Mouse (Mus musculus) embryonic facial prominence, embryonic 10.5 days (tissue): ENCODE measurements at regions not wholly inside any gene's neighbourhood (a gene's known extent, or its start where the extent isn't known, plus 50 kb on each side); places are given as distances from the start of the nearest gene placed in this dataset.

Experiments
- DNase-seq: peaks from one replicate; pipeline ENCODE4 v3.0.0-alpha.2; 2017; ENCODE audit warnings: low spot score
- H3K27ac ChIP-seq: fragments of 300-500 bp; sonication (generic); replicated peaks from 2 replicates; pipeline ENCODE4 v1.5.1; 2016; ENCODE audit warnings: mild to moderate bottlenecking
- H3K27me3 ChIP-seq: fragments of 300-500 bp; sonication (generic); replicated peaks from 2 replicates; pipeline ENCODE4 v1.6.1; 2016; ENCODE audit warnings: low read depth, mild to moderate bottlenecking; ENCODE audit not compliant: poor library complexity, severe bottlenecking
- H3K36me3 ChIP-seq: fragments of 300-500 bp; sonication (generic); replicated peaks from 2 replicates; pipeline ENCODE4 v1.6.1; 2016; ENCODE audit warnings: mild to moderate bottlenecking, moderate library complexity
- H3K4me1 ChIP-seq: fragments of 300-500 bp; sonication (generic); 2 replicates; pipeline ENCODE4 v1.6.1; 2016
- H3K4me3 ChIP-seq: fragments of 300-500 bp; sonication (generic); 2 replicates; pipeline ENCODE4 v1.5.1; 2016; ENCODE audit warnings: mild to moderate bottlenecking, moderate library complexity
- H3K9me3 ChIP-seq: fragments of 300-500 bp; sonication (generic); 2 replicates; pipeline ENCODE4 v1.6.1; 2016; ENCODE audit warnings: mild to moderate bottlenecking
- WGBS: fragments of 180-500 bp; shearing (Covaris S2); methylation state at CpG from one replicate; pipeline ENCODE4 v1.1.7; 2016; 5-methylcytosine and 5-hydroxymethylcytosine counted together

DNA sequence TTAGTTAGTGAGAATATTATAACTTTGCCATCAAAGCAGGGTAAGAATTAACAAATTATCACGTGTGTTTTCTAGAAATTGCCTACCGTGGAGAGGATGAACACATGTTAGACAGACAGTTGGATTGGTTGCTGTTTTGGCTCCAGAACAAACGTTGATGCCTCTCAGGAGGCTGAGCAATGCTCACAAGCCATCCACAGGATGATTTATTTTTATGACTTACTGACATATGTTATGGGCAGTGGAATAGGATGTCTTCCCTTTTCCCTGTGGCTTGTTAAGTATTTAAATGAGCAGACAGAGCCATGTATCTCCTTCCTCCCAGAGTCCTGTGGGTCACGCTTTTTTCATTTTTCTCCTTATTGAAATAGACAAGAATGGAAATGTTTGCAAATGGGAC is 652.0 kb downstream of the Hace1 start:
- Histone ChIP-seq H3K4me3 (no peak overlapping the region), H3K27ac (no peak overlapping the region), H3K36me3 (no peaks in the 10 kb centered on the region), H3K27me3 (no peaks in the 10 kb centered on the region), H3K4me1 (no peaks in the 10 kb centered on the region), H3K9me3 (no peaks in the 10 kb centered on the region)
- DNase-seq, result no peak
- 80% methylated on average over 4 of the region's 4 CpGs for WGBS

DNA sequence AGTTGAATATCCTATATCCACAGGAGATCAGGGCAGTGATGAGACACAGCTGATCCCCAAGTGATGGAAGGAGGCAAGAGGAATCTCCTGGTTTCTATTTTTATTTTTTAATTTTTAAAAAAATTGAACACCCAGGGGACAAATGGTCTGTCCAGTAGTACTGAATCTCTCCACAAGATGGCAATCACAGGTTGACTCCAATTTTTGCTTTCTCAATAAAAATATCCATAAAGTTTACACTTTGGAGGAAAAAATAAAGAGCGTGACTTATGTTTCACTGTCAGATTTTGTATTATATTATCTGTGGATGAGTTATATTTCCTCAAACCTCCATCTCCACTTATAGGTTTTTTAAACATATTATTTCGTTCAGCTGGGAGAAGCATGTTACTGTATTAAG is 658.0 kb downstream of the Hace1 start:
- H3K27me3 ChIP-seq, result no peaks in the 10 kb centered on the region
- 76% methylated on average over 2 of the region's 2 CpGs for WGBS
- DNase-seq, result no peak

DNA sequence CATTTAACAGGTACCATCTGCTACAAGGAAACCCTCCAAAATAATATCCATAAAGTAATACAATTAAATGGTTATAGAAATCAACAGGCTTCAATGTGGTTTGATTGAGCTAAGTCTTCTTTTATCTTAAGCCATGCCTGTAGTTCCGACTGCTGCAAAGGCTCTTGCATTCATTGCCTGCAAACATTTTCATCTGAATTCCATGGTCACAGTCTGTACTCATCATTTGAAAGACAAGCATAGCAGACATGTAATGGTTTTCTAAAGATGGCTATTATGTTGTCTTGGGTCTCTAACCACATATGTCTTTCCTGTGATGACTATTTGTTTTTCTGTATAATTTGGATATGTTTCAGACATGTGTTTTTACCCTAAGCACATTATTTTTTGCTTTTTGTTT is 677.9 kb downstream of the Hace1 start:
- Histone ChIP-seq H3K27me3 (no peaks in the 10 kb centered on the region), H3K36me3 (no peaks in the 10 kb centered on the region), H3K27ac (no peak overlapping the region), H3K4me3 (no peak overlapping the region), H3K9me3 (no peaks in the 10 kb centered on the region), H3K4me1 (no peaks in the 10 kb centered on the region)
- 98% methylated on average over 1 of the region's 1 CpGs for WGBS
- no peak for DNase-seq

More for the DNA sequence above, 658.0 kb downstream of the Hace1 start:
- Histone ChIP-seq H3K27ac (no peak overlapping the region), H3K4me3 (no peak overlapping the region), H3K36me3 (no peaks in the 10 kb centered on the region), H3K4me1 (no peaks in the 10 kb centered on the region), H3K9me3 (no peaks in the 10 kb centered on the region)

DNA sequence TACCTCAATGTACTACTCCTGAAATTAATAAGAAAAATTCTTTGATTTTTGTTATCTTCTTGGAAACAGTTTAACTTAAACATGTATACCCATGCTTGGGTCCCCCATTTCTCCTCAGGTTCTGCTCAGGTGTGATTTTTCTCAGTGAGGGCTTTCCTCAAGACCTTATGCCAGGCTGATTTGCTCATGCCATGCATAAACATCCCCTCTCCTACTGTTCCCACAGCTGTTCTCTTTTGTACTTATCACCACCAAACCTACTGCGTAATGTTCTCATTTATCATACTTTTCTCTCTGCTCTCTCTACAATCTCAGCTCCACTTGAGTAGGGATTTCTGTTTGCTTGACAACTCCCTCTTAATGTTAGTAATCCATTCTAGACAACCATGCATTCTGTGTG is 692.1 kb downstream of the Hace1 start:
- Histone ChIP-seq H3K27me3 (no peaks in the 10 kb centered on the region), H3K4me1 (no peaks in the 10 kb centered on the region), H3K4me3 (no peak overlapping the region), H3K27ac (no peak overlapping the region), H3K9me3 (no peaks in the 10 kb centered on the region), H3K36me3 (no peaks in the 10 kb centered on the region)
- WGBS, result 96% methylated on average over 1 of the region's 1 CpGs
- DNase-seq, result no peak

DNA sequence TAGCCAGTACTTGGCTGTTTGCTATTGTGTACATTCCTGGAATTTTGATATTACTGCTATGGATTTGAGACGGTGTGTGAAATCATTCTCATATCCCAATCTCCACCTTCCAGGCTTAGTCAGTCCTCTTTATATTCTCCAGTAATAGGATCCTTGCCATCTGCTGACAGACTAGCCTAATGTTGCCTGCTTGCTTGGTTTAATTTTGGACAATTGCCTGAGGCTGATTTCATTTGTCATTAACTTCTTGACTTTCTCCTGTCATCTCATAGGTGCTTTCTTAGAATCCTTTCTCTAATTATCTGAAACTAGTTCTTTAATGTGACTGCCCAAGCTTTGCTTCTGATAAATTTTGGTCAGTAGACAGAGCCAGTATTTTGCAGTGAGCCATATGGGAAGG is 696.2 kb downstream of the Hace1 start:
- 69% methylated on average over 1 of the region's 1 CpGs for WGBS
- Histone ChIP-seq H3K4me3 (no peak overlapping the region), H3K27me3 (no peaks in the 10 kb centered on the region)

DNA sequence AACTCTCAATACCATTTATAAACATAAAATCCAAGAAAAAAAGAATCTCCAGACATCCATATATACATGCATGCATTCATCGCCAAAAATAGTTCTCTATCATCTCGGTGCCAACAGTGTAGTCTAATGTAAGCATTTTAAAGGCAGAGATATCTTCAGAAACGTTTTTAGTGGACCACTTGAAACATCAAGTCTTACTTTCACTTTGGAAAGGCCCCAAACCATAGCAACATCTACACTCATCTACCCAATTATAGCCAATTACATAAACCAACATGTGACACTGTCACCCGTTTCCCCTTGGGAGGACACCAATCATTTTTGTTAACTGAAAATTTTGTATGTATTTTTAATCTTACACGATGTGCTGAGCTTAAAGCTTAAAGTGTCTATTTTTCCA is 716.7 kb downstream of the Hace1 start:
- H3K36me3 ChIP-seq, result no peaks in the 10 kb centered on the region
- H3K9me3 ChIP-seq, result no peaks in the 10 kb centered on the region
- no peaks in the 10 kb centered on the region for H3K27me3 ChIP-seq
- no peaks in the 10 kb centered on the region for H3K4me1 ChIP-seq
- WGBS, result 81% methylated on average over 5 of the region's 5 CpGs
- H3K27ac ChIP-seq, result no peak overlapping the region
- no peak overlapping the region for H3K4me3 ChIP-seq
- no peak for DNase-seq

More for the DNA sequence above, 696.2 kb downstream of the Hace1 start:
- Histone ChIP-seq H3K9me3 (no peaks in the 10 kb centered on the region), H3K36me3 (no peaks in the 10 kb centered on the region), H3K27ac (no peak overlapping the region), H3K4me1 (no peaks in the 10 kb centered on the region)
- DNase-seq, result no peak

DNA sequence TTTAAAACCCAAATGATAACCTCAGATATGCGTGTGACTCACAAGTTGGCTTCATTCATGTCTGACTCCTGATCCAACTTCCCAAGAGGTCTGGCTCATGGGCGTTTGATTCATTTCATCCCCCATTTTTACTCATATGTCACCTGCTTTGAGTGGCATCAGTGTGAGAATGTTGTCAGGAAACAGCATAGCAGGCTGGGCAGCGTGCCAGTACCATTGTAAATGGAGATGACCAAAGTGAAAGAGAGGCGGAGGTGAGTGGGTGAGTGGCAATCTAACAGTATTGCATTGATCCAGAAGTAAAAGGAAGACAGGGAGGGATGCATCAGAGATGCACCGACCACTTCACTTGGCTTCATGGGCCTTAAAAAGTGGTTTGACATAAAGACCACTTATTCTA is 720.7 kb downstream of the Hace1 start:
- WGBS, result 84% methylated on average over 5 of the region's 5 CpGs
- Histone ChIP-seq H3K36me3 (no peaks in the 10 kb centered on the region), H3K4me3 (no peak overlapping the region), H3K27ac (no peak overlapping the region), H3K9me3 (no peaks in the 10 kb centered on the region), H3K4me1 (no peaks in the 10 kb centered on the region), H3K27me3 (no peaks in the 10 kb centered on the region)
- DNase-seq, result no peak

DNA sequence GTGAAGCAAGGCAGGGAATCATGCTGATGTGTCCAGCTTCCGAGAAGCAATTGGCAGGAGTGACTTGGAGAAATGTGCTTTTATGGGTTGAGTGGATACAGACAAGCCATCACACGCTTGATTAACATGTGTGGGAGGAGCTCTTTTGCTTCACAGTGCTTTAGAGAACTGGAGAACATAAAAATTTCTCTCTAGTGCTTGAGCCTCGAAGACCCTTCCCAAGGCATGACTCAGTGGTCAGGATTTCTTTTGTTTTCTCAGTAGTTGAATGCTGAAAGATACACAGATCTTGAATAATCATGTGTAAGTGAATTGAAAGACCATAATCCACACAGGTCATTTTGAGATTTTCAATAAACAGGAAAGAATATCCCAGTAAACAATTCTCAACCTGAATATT is 721.9 kb downstream of the Hace1 start:
- H3K9me3 ChIP-seq, result no peaks in the 10 kb centered on the region
- no peak overlapping the region for H3K27ac ChIP-seq
- H3K4me3 ChIP-seq, result no peak overlapping the region
- no peaks in the 10 kb centered on the region for H3K36me3 ChIP-seq
- no peak for DNase-seq
- WGBS, result 78% methylated on average over 3 of the region's 3 CpGs
- H3K27me3 ChIP-seq, result no peaks in the 10 kb centered on the region
- no peaks in the 10 kb centered on the region for H3K4me1 ChIP-seq

DNA sequence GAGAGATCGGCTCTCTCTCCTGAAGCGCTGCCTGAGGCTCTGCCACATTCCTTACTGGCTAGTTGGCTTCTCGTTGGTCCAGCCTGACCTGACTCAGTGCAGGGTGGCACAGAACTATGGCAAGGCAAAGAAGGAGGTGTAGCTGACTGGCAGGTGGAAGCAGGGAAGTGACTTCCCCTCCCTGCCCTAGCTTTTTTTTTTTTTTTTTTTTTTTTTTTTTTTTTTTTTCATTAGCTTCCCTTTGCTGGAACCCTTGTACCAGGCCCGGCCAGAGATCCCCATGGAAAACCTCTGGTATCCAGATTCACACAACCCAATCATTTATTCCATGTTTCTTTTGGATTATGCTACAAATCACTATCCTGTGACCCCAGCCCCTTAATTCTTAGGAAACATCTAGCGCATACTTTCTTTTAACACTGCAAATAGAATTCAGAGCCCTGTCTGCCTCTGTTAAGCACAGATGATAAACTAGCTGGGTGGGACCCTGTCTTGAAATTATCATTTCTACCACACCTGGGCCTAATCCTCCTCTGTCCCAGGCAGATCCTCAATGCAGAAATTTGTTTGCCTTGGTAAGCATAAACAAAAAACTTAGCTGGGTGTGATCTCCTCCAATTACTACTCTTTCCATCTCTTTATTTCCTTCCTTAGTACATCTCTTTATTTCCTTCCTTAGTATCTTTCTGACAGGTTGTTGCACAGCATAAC is 742.9 kb downstream of the Hace1 start:
- DNase-seq, result no peak
- no peaks in the 10 kb centered on the region for H3K4me1 ChIP-seq
- no peaks in the 10 kb centered on the region for H3K36me3 ChIP-seq
- WGBS, result 80% methylated on average over 5 of the region's 5 CpGs
- no peak overlapping the region for H3K27ac ChIP-seq
- no peak overlapping the region for H3K4me3 ChIP-seq
- no peaks in the 10 kb centered on the region for H3K9me3 ChIP-seq
- no peaks in the 10 kb centered on the region for H3K27me3 ChIP-seq

DNA sequence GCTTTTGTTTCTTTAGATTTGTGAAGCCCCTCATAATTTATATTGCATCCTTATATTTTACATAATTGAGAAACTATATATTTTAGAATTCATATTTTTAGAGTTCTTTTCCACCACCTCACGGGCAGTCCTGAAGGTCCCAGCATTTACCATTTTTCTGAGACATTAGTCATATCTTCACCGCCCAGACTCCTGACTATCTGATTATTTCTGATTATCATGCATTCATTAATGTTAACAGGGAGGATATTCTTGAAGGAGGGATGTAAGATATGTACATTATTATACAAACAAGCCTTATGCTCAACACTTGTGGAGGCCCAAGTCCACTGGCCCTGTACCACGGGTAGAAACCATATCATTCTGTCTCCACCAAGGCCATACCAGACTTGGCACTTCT is 743.4 kb downstream of the Hace1 start:
- 94% methylated on average over 3 of the region's 3 CpGs for WGBS

DNA sequence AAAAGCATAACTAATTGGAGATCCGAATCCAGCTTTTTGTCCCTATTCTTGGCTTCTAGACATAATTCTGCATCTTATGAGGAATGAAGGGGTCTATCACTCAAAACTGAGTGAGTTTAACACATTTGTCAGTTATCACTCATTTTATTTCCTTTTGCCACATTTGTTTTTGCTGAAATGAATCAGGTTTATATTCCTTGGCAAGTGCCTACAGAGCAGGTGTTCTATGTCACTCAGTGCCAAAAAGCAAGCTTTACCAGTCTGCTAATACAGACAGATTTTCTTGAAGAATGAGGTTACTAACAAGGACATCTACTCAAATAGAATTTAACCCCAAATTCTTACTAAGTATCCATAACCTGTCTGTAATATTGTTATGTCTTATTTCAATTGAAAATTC is 751.4 kb downstream of the Hace1 start:
- DNase-seq, result no peak
- WGBS, result 90% methylated on average over 1 of the region's 1 CpGs
- no peaks in the 10 kb centered on the region for H3K9me3 ChIP-seq
- H3K4me1 ChIP-seq, result no peaks in the 10 kb centered on the region
- H3K27me3 ChIP-seq, result no peaks in the 10 kb centered on the region
- no peaks in the 10 kb centered on the region for H3K36me3 ChIP-seq
- no peak overlapping the region for H3K27ac ChIP-seq
- H3K4me3 ChIP-seq, result no peak overlapping the region

More for the DNA sequence above, 743.4 kb downstream of the Hace1 start:
- no peaks in the 10 kb centered on the region for H3K9me3 ChIP-seq
- H3K27ac ChIP-seq, result no peak overlapping the region
- no peaks in the 10 kb centered on the region for H3K36me3 ChIP-seq
- H3K4me1 ChIP-seq, result no peaks in the 10 kb centered on the region
- no peak for DNase-seq
- H3K4me3 ChIP-seq, result no peak overlapping the region
- no peaks in the 10 kb centered on the region for H3K27me3 ChIP-seq

DNA sequence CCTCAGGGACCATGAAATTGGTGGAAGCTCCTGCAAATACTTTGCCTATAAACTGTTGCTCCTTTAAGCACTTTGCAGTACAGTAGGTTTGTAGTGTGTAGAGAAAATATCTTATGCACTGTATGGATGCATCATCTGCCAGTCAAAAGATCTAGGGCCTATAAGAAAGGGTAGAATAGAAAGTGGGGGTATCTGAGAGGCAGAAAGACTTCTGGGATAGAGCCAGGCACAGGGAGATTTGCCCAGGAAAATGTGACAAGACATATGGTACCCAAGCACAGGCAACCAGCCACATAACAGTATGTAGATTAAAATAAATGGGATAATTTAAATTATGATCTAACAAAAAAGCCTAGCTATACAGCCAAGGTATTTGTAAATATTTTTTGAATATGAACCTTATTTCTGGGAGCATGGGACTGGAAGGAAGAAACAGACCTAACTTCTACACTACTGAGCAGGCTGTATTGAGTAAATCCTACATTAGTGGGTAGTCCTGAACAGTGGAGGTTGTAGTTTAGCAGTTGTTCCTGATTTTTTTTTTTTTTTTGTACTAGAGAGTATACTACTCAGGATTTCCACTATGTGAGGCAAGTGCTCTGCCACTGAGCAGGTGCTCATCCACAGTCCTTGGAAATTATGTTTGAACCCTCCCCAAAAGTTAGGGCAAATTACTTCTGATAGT is 754.1 kb downstream of the Hace1 start:
- Histone ChIP-seq H3K36me3 (no peaks in the 10 kb centered on the region), H3K27ac (no peak overlapping the region), H3K4me1 (no peaks in the 10 kb centered on the region), H3K9me3 (no peaks in the 10 kb centered on the region), H3K4me3 (no peak overlapping the region), H3K27me3 (no peaks in the 10 kb centered on the region)
- DNase-seq, result no peak

DNA sequence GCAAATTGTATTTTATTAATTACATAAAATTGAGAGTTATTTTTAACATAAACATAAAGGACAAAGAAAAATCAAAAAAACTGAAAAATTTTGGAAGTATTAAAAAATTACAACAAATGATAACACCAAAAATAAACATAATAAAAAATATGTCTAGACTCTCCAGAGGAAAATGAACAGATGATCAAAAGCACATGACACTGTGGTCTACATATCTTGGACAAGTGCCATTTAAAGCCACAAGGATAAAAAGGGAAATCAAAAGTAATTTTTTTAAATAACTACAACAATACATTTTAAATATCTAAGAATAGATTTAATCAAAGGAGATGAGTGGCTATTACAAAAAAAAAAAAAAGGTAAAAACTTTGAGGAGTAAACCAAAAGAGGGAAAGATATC is 755.6 kb downstream of the Hace1 start:
- no peaks in the 10 kb centered on the region for H3K36me3 ChIP-seq
- no peak overlapping the region for H3K27ac ChIP-seq
- H3K27me3 ChIP-seq, result no peaks in the 10 kb centered on the region
- no peaks in the 10 kb centered on the region for H3K9me3 ChIP-seq
- H3K4me1 ChIP-seq, result no peaks in the 10 kb centered on the region
- DNase-seq, result no peak
- H3K4me3 ChIP-seq, result no peak overlapping the region
